Mouse (Mus musculus): ENCODE data around the gene Cdca3.
"Not testable (repeated sequence)": the region's sequence is repeated elsewhere in the genome, so short reads cannot be mapped to it uniquely, and the experiment has no call there.

The Cdca3 gene

GRCm38 (mm10) chr6:124828868-124829798 is at the start of gene Cdca3, which contains the start of gene Usp5:
TSS of gene Cdca3 (plus strand) at chr6:124829547.
TSS of gene Usp5 (minus strand) at chr6:124829484.
- peak; percentile 98 for DNase-seq (ENCODE audit: low spot score)

- DNase-seq (ENCODE audit: low spot score) = no peak
Observed at GRCm38 (mm10) chr6:124779984-124780416, 49.3 kb upstream of the Cdca3 start.

- no peak for DNase-seq (ENCODE audit: low spot score)
Observed at GRCm38 (mm10) chr6:124780917-124781316, 48.4 kb upstream of the Cdca3 start.

GRCm38 (mm10) chr6:124782436-124782835 is 46.9 kb upstream of the Cdca3 start:
- no peak for DNase-seq (ENCODE audit: low spot score)

GRCm38 (mm10) chr6:124786756-124787420 is 42.5 kb upstream of the Cdca3 start:
- no peak for DNase-seq (ENCODE audit: low spot score)

GRCm38 (mm10) chr6:124787722-124788121 is 41.6 kb upstream of the Cdca3 start:
- DNase-seq (ENCODE audit: low spot score) = no peak

GRCm38 (mm10) chr6:124789519-124789918 is 39.8 kb upstream of the Cdca3 start:
- DNase-seq (ENCODE audit: low spot score) = no peak

- DNase-seq (ENCODE audit: low spot score) = no peak
Observed at GRCm38 (mm10) chr6:124790121-124790520, 39.2 kb upstream of the Cdca3 start.

- no peak for DNase-seq (ENCODE audit: low spot score)
Observed at GRCm38 (mm10) chr6:124791911-124792310, 37.4 kb upstream of the Cdca3 start.

GRCm38 (mm10) chr6:124795781-124796180 is 33.6 kb upstream of the Cdca3 start:
- no peak for DNase-seq (ENCODE audit: low spot score)

GRCm38 (mm10) chr6:124796200-124796599 is 33.1 kb upstream of the Cdca3 start:
- no peak for DNase-seq (ENCODE audit: low spot score)

GRCm38 (mm10) chr6:124802400-124802799 is 26.9 kb upstream of the Cdca3 start:
- not testable (repeated sequence) for DNase-seq (ENCODE audit: low spot score)

GRCm38 (mm10) chr6:124803061-124803460 is 26.3 kb upstream of the Cdca3 start:
- DNase-seq (ENCODE audit: low spot score) = no peak

GRCm38 (mm10) chr6:124803691-124804090 is 25.7 kb upstream of the Cdca3 start:
- DNase-seq (ENCODE audit: low spot score) = not testable (repeated sequence)

GRCm38 (mm10) chr6:124804341-124804740 is 25.0 kb upstream of the Cdca3 start:
- no peak for DNase-seq (ENCODE audit: low spot score)

GRCm38 (mm10) chr6:124805341-124806321 is 23.7 kb upstream of the Cdca3 start:
- DNase-seq (ENCODE audit: low spot score) = peak; percentile 90

GRCm38 (mm10) chr6:124806446-124807140 is 22.8 kb upstream of the Cdca3 start:
- no peak for DNase-seq (ENCODE audit: low spot score)

GRCm38 (mm10) chr6:124807366-124807765 is 22.0 kb upstream of the Cdca3 start:
- DNase-seq (ENCODE audit: low spot score) = no peak

GRCm38 (mm10) chr6:124807986-124808357 is 21.4 kb upstream of the Cdca3 start:
- no peak for DNase-seq (ENCODE audit: low spot score)

- no peak for DNase-seq (ENCODE audit: low spot score)
Observed at GRCm38 (mm10) chr6:124808358-124809012, 20.9 kb upstream of the Cdca3 start, which contains the start of gene Spsb2. TSS of gene Spsb2 (plus strand) at chr6:124808661.
